ENCODE assay signal across 18 mouse cellular contexts in the genomic region with DNA sequence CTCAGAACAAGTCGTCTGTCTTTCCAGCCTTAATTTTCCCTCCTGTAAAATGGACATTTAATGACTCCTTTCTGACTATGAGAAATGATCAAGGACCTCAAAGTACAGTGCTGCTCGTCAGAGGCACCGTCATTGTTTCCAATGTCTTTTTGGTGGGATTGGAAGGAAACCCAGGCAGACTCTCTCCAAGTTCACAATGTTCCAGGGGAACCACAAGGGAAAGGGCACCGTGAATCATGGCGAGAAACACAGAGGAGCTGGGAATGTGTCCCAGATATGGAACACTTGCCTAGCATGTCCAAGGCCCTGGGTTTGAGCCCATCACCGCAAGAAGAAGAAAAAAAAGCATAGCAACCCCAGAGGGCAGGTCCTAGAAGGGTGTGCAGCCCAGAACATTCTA.
"Had no signal": no experiment of that assay in that cellular context is flagged by ENCODE, and none has a peak within 500 bp of the region (broad histone marks: within the 10 kb centered on the region; RNA-seq: fewer than 3 reads in every experiment).

No protein-coding gene starts in this region.

- H3K27me3 ChIP-seq: kidney, embryonic 15.5 days; liver, embryonic 15.5 days; midbrain, embryonic 15.5 days; neural tube, embryonic 12.5 days; stomach, embryonic 15.5 days had no signal

- H3K4me2 ChIP-seq: kidney, embryonic 15.5 days; liver, embryonic 11.5 days; liver, embryonic 15.5 days; midbrain, embryonic 11.5 days; midbrain, embryonic 15.5 days; neural tube, embryonic 12.5 days; stomach, embryonic 15.5 days had no signal

- ATAC-seq: lung, postnatal 0 days; midbrain, embryonic 15.5 days had no signal

- DNase-seq: kidney, adult 18-20 months; kidney, postnatal 25 days; lung, adult 2 months; lung, postnatal 4 days; retina, postnatal 1 day; right cerebral cortex, postnatal 4 days; thymus, adult 2 months; thymus, postnatal 36 days had no signal

- H3K36me3 ChIP-seq: liver, embryonic 15.5 days; midbrain, embryonic 15.5 days; neural tube, embryonic 12.5 days; stomach, embryonic 15.5 days had no signal

- H3K27ac ChIP-seq: kidney, embryonic 15.5 days; left cerebral cortex, adult 2 months; liver, embryonic 15.5 days; midbrain, embryonic 15.5 days; neural tube, embryonic 12.5 days; stomach, embryonic 15.5 days had no signal

- H3K9ac ChIP-seq: kidney, embryonic 15.5 days; liver, embryonic 15.5 days; midbrain, embryonic 15.5 days; neural tube, embryonic 12.5 days; stomach, embryonic 15.5 days had no signal

- H3K4me1 ChIP-seq: liver, embryonic 15.5 days; midbrain, embryonic 15.5 days; stomach, embryonic 15.5 days had no signal

- H3K4me3 ChIP-seq: kidney, embryonic 15.5 days; left cerebral cortex, adult 2 months; liver, embryonic 15.5 days; megakaryocyte, embryonic 14.5 days; midbrain, embryonic 15.5 days; neural tube, embryonic 12.5 days; stomach, embryonic 15.5 days had no signal

- H3K9me3 ChIP-seq: liver, embryonic 15.5 days; midbrain, embryonic 15.5 days; stomach, embryonic 15.5 days had no signal
